Mouse (Mus musculus) embryo, embryonic 11.5 days (tissue): Measurements from ENCODE around the gene Fbxl12.
"Not testable (repeated sequence)": the region's sequence is repeated elsewhere in the genome, so short reads cannot be mapped to it uniquely, and the experiment has no call there.

ENCODE experiments used
- DNase-seq: peaks from one replicate; pipeline ENCODE4 v3.0.0-alpha.2; 2012; ENCODE audit warnings: low read depth, low spot score

Gene Fbxl12

GRCm38 (mm10) chr9:20644360-20645081 lies at the start of gene Fbxl12:
Fbxl12 (minus strand) TSS chr9:20644767.
- no peak for DNase-seq

GRCm38 (mm10) chr9:20692863-20693262 lies 48.3 kb upstream of the Fbxl12 start:
- DNase-seq = no peak

- not testable (repeated sequence) for DNase-seq
Measured at GRCm38 (mm10) chr9:20690449-20690848, 45.9 kb upstream of the Fbxl12 start.

GRCm38 (mm10) chr9:20689913-20690312 lies 45.3 kb upstream of the Fbxl12 start:
- no peak for DNase-seq

GRCm38 (mm10) chr9:20689403-20689802 lies 44.8 kb upstream of the Fbxl12 start:
- DNase-seq = no peak

GRCm38 (mm10) chr9:20685081-20685861 lies 40.7 kb upstream of the Fbxl12 start:
- DNase-seq = no peak

GRCm38 (mm10) chr9:20682389-20682722 lies 37.8 kb upstream of the Fbxl12 start:
- no peak for DNase-seq

GRCm38 (mm10) chr9:20681546-20682388 lies 37.2 kb upstream of the Fbxl12 start:
- no peak for DNase-seq

- DNase-seq = no peak
Measured at GRCm38 (mm10) chr9:20680378-20680958, 35.9 kb upstream of the Fbxl12 start.

- DNase-seq = no peak
Measured at GRCm38 (mm10) chr9:20677892-20678291, 33.3 kb upstream of the Fbxl12 start.

- no peak for DNase-seq
Measured at GRCm38 (mm10) chr9:20672047-20672446, 27.5 kb upstream of the Fbxl12 start.

- no peak for DNase-seq
Measured at GRCm38 (mm10) chr9:20668065-20668464, 23.5 kb upstream of the Fbxl12 start.

- no peak for DNase-seq
Measured at GRCm38 (mm10) chr9:20666510-20667034, 22.0 kb upstream of the Fbxl12 start.

GRCm38 (mm10) chr9:20665925-20666324 lies 21.4 kb upstream of the Fbxl12 start:
- DNase-seq = no peak

- no peak for DNase-seq
Measured at GRCm38 (mm10) chr9:20664982-20665637, 20.5 kb upstream of the Fbxl12 start.

- DNase-seq = no peak
Measured at GRCm38 (mm10) chr9:20664366-20664765, 19.8 kb upstream of the Fbxl12 start.

- no peak for DNase-seq
Measured at GRCm38 (mm10) chr9:20663956-20664355, 19.4 kb upstream of the Fbxl12 start.

GRCm38 (mm10) chr9:20662874-20663273 lies 18.3 kb upstream of the Fbxl12 start:
- DNase-seq = no peak

- DNase-seq = no peak
Measured at GRCm38 (mm10) chr9:20662325-20662724, 17.8 kb upstream of the Fbxl12 start.

- DNase-seq = no peak
Measured at GRCm38 (mm10) chr9:20657546-20657945, 13.0 kb upstream of the Fbxl12 start.

GRCm38 (mm10) chr9:20653859-20654258 lies 9.3 kb upstream of the Fbxl12 start:
- no peak for DNase-seq
